Mouse (Mus musculus) adrenal gland, adult 8-10 months (tissue): ENCODE data around the gene Abcc8. TPM values are rescaled to one million over a fixed set of nuclear protein-coding genes. Genes with fewer than 3 reads are reported as not detected.

ENCODE experiments used
- total RNA-seq, 4 experiments: library from RNA; stranded (reverse); gene quantifications; 2 replicates each; pipeline ENCODE4 v1.2.4; 2022

Abcc8 gene
- total RNA-seq, 4 experiments from 2014 or later = 0.92 to 2.9 (median 1.7) TPM

Other genes starting within 250 kb of the Abcc8 start
- under 1 TPM; 0.08 to 0.31 (median 0.15) TPM for gene Abcc6, start 149.7 kb downstream of the Abcc8 start, total RNA-seq
- gene Nomo1, start 146.3 kb downstream of the Abcc8 start, total RNA-seq = 10 to 100 TPM; 60.6 to 73.0 (median 69.1) TPM
- 1 to 10 TPM; 1.1 to 2.7 (median 1.3) TPM for gene Kcnj11, start 79.3 kb downstream of the Abcc8 start, total RNA-seq
- 1 to 10 TPM; 2.5 to 5.2 (median 3.4) TPM for gene Ush1c, start 58.5 kb upstream of the Abcc8 start, total RNA-seq
- under 1 TPM in 2 of 4 experiments, not detected in 2; 0.59 to 0.87 TPM for gene Otog, start 61.0 kb upstream of the Abcc8 start, total RNA-seq
- not detected for gene Myod1, start 196.4 kb upstream of the Abcc8 start, total RNA-seq
- gene Kcnc1, start 216.5 kb upstream of the Abcc8 start, total RNA-seq = under 1 TPM; 0.70 to 0.87 (median 0.77) TPM